Mouse (Mus musculus) macrophage (primary cell): Measurements from ENCODE around the gene Zbed6. TPM values are rescaled to one million over a fixed set of nuclear protein-coding genes. Genes with fewer than 3 reads are reported as not detected.
"Not testable (repeated sequence)": the region's sequence is repeated elsewhere in the genome, so short reads cannot be mapped to it uniquely, and the experiment has no call there.

Source experiments
- H3K27ac ChIP-seq: fragments of 350-480 bp; formaldehyde crosslinking; 2 replicates; pipeline ENCODE4 v1.9.0; 2021
- H3K36me3 ChIP-seq: fragments of 350-480 bp; formaldehyde crosslinking; 2 replicates; pipeline ENCODE4 v1.9.0; 2021; ENCODE audit errors: inconsistent target
- H3K4me3 ChIP-seq: fragments of 350-480 bp; formaldehyde crosslinking; 2 replicates; pipeline ENCODE4 v1.9.0; 2021; ENCODE audit errors: inconsistent target
- H3K79me2 ChIP-seq: fragments of 350-480 bp; formaldehyde crosslinking; 2 replicates; pipeline ENCODE4 v1.9.0; 2021; ENCODE audit errors: inconsistent target
- WGBS: methylation state at CpG from one replicate; pipeline ENCODE4 v1.1.7; 2026; ENCODE audit warnings: inconsistent platforms; ENCODE audit not compliant: missing documents; 5-methylcytosine and 5-hydroxymethylcytosine counted together
- polyA plus RNA-seq: library from polyadenylated mRNA; stranded (reverse); fragments of 250-400 nt; gene quantifications from 3 replicates; pipeline ENCODE4 v1.2.4, GENCODE M21; 2018; ENCODE audit warnings: inconsistent platforms
- total RNA-seq, 78 experiments: library from RNA; depleted of rRNA; stranded (reverse); fragments of 250-400 nt; gene quantifications; 1 replicate in 9 of 78; 2 replicates in 24 of 78; 3 replicates in 43 of 78; 4 replicates in 2 of 78; pipeline ENCODE4 v1.2.4; 2018; ENCODE audit warnings: inconsistent platforms in 56 of 78

The Zbed6 gene
- total RNA-seq (2018; cell fraction: chromatin; rRNA removed), result 100 to 1,000 TPM in 1 of 26 experiments, 10 to 100 TPM in 24, not detected in 1; 31.4 to 103 (median 65.2) TPM
- total RNA-seq (2018; cell fraction: cytosol; rRNA removed), result 1 to 10 TPM in 15 of 26 experiments, under 1 TPM in 5, not detected in 6; 0.04 to 5.5 (median 1.9) TPM
- total RNA-seq (2018; cell fraction: nucleus; rRNA removed), result 10 to 100 TPM in 18 of 26 experiments, 1 to 10 TPM in 5, not detected in 3; 2.5 to 67.1 (median 20.6) TPM
- polyA plus RNA-seq, result 1.1 to 1.7 TPM (median 1.6 TPM) in 3 replicates

- H3K4me3 ChIP-seq, result peak within 1 kb of the TSS; percentile 82
- peaks cover 11% of the 10 kb centered on the region; the same call in 1 of the 2 replicates for H3K36me3 ChIP-seq
- H3K79me2 ChIP-seq, result peaks cover 55% of the 10 kb centered on the region
- peak within 1 kb of the TSS; percentile 71 for H3K27ac ChIP-seq
- 1% methylated on average over 38 of the region's 41 CpGs for WGBS
These were observed at the start of gene Zbed6 for GRCm38 (mm10) chr1:133660466-133661202. Gene Zbed6, minus strand, starts transcription at chr1:133660885.

- Histone ChIP-seq H3K4me3 (no peak overlapping the region), H3K79me2 (no peaks in the 10 kb centered on the region), H3K36me3 (no peaks in the 10 kb centered on the region), H3K27ac (no peak overlapping the region)
- 96% methylated on average over 3 of the region's 3 CpGs for WGBS
These were observed 48.6 kb upstream of the Zbed6 start for GRCm38 (mm10) chr1:133709292-133709691.

DNA sequence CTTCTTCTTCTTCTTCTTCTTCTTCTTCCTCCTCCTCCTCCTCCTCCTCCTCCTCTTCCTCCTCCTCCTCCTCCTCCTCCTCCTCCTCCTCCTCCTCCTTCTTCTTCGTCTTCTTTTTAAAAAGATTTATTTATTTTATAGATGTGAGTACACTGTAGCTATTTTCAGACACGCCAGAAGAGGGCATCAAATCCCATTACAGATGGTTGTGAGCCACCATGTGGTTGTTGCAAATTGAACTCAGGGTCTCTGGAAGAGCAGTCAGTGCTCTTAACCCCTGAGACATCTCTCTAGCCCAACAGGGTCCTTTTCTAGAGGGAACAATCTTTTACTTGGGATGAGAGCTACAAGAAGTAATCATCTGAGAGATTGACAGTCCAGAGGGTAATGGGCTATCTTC lies 41.1 kb upstream of the Zbed6 start:
- H3K27ac ChIP-seq, H3K79me2 ChIP-seq, H3K36me3 ChIP-seq, H3K4me3 ChIP-seq: not testable (repeated sequence)
- 42% methylated on average over 1 of the region's 2 CpGs for WGBS

DNA sequence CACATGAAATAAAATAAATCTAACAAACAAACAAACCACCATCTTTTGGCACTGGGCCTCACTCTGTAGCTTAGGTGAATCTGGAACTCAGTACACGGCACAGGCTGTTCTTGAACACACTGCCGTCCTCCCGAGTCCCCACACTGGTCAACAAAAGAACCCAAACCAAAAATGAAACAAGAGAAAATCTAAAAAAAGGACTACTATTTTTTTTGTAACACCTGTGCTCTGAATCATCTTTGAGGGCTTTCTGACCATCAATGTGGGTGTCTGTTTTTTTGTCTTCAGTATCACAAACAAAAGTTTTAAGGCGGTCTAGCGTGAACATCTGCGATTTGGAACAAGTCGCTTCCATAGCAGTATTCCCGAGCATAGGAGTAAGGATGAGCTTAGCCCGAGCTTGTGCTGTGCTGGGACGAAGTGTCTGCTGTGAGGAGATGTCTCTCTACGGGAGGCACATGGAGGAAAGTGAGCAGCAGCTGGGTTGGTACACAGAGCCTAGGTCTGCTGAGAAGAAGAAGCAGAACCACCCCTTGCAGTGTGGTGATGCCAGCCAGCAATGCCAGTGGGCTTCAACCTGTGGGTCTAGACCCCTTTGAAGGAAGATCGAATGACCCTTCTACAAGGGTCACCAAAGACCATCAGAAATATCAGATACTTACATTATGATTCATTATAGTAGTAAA lies 37.4 kb upstream of the Zbed6 start:
- WGBS, result 92% methylated on average over 12 of the region's 12 CpGs
- Histone ChIP-seq H3K79me2 (no peaks in the 10 kb centered on the region), H3K27ac (no peak overlapping the region), H3K36me3 (no peaks in the 10 kb centered on the region), H3K4me3 (no peak overlapping the region)

DNA sequence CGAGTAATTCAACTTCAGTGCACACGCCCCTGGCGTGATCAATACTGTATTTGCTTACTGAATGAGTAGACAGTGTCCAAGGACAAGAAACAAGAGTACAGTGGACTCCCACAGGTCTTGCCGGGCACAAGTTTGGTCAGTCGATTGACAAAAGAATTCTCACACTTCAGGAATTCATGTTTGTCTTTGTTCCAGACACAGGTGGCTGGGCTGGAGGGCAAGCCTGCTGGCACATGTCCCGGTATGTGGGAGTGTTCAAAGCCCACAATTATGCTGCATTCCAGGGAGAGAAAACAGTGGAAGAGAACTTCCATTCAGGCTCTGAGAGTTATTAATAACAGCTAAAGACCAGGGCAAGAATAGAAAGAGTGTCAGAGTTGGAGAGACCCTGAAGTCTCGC lies 35.2 kb upstream of the Zbed6 start:
- no peaks in the 10 kb centered on the region for H3K36me3 ChIP-seq
- H3K4me3 ChIP-seq, result no peak overlapping the region
- no peaks in the 10 kb centered on the region for H3K79me2 ChIP-seq
- no peak overlapping the region for H3K27ac ChIP-seq
- 79% methylated on average over 7 of the region's 7 CpGs for WGBS

DNA sequence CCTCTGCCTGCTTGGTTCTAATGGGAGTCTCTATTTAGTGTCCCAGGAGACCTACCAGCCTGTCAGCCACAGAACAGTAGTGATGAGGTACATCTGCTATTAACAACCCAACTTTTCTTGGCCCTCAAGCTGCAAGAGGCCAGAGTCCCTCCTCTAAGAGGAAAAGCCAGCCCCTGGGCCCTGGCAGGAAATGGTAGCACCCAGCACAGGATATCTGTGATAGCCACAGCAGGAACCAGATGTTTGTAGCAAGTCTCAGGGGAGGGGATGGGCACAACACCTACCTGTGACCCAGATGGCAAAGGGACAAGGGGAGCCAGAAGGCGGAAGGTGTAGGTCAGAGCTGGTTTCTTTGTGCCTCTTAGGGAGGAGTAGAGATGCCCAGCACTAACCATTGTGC lies 34.2 kb upstream of the Zbed6 start:
- H3K79me2 ChIP-seq, result no peaks in the 10 kb centered on the region
- H3K36me3 ChIP-seq, result no peaks in the 10 kb centered on the region
- no peak overlapping the region for H3K4me3 ChIP-seq
- 33% methylated on average over 1 of the region's 1 CpGs for WGBS
- H3K27ac ChIP-seq, result no peak overlapping the region

DNA sequence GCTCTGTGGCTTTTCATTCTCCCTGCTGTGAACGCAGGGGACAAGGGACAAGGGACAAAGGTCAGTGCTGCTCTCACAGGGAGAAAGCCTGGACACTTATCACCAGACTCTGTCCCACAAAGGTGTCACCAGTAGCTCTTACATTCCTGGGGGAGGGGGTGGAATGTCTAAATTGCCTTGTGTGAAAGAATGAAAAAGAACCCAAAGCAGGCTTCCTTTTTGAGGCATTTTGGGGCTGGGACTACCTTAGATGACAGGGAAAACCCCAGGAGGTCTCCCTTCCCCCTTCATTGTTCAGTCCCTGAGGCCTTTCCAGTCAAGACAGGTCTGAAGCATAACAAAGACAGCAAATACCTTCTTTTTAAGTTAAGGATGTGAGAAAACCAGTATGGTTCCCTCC lies 33.6 kb upstream of the Zbed6 start:
- Histone ChIP-seq H3K36me3 (no peaks in the 10 kb centered on the region), H3K27ac (no peak overlapping the region), H3K79me2 (no peaks in the 10 kb centered on the region), H3K4me3 (no peak overlapping the region)
- 53% methylated on average over 1 of the region's 1 CpGs for WGBS

DNA sequence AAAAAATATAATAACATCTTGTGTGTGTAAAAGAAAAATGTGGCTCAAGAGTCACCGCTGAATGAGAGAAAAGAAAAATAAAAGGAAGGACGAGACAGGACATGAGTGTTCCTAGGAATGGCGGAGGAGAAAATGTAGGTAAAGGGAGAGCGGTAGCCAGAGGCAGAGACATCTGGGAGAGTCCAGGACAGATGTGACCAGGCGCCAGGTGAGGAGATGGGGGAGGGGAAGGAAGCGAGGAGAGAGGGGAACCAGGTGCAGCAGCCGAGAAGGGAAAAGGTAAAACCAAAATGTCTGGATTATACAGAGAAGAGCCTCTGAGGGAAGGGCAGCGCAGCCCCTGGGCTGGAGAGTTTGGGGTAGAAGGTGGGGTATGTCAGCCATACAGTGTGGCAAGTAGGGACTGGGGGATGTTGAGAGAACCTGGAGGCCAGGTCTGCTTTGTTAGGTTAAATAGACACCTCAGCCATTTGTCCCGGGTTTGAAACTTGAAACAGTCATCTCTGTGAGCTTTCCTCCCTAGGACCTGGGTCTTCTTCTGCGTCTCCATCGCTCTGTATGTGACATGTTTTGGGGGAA lies 32.9 kb upstream of the Zbed6 start:
- Histone ChIP-seq H3K79me2 (no peaks in the 10 kb centered on the region), H3K27ac (no peak overlapping the region)
- WGBS, result 88% methylated on average over 11 of the region's 11 CpGs

GRCm38 (mm10) chr1:133692195-133692594 lies 31.5 kb upstream of the Zbed6 start:
- WGBS, result 87% methylated on average over 4 of the region's 4 CpGs
- Histone ChIP-seq H3K4me3 (no peak overlapping the region), H3K27ac (no peak overlapping the region), H3K36me3 (no peaks in the 10 kb centered on the region), H3K79me2 (no peaks in the 10 kb centered on the region)

More for the DNA sequence above, 32.9 kb upstream of the Zbed6 start:
- Histone ChIP-seq H3K4me3 (no peak overlapping the region), H3K36me3 (no peaks in the 10 kb centered on the region)

- no peak overlapping the region for H3K27ac ChIP-seq
- 91% methylated on average over 6 of the region's 6 CpGs for WGBS
- no peaks in the 10 kb centered on the region for H3K36me3 ChIP-seq
- H3K79me2 ChIP-seq, result no peaks in the 10 kb centered on the region
- H3K4me3 ChIP-seq, result no peak overlapping the region
These were observed 30.4 kb upstream of the Zbed6 start for GRCm38 (mm10) chr1:133691046-133691445.

DNA sequence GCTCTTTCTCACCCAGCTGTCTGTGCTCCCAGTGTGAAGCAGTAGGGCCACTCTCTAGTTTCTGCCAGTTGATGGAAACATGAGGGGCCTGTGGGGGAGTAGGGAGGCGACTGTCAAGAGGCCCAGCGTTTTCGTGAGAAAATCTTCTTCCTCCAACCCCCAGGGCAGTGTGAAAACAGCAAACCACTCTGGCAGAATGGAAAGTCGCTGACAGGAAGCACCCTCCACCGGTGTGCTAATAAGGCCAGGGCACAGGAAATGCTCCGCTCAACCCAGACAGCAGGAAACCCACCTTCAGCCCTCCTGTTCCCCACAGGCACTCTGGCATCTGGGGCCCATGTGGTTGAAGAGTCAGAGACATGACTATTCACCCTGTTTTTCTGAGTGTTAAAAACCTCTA lies 29.2 kb upstream of the Zbed6 start, which contains the start of gene Lax1:
Lax1 (minus strand) TSS at position 212 of the 400 bp plus-strand sequence.
- H3K79me2 ChIP-seq, result no peaks in the 10 kb centered on the region
- WGBS, result 6% methylated on average over 6 of the region's 6 CpGs
- H3K27ac ChIP-seq, result no peak within 1 kb of the TSS
- H3K4me3 ChIP-seq, result no peak within 1 kb of the TSS
- H3K36me3 ChIP-seq, result no peaks in the 10 kb centered on the region

DNA sequence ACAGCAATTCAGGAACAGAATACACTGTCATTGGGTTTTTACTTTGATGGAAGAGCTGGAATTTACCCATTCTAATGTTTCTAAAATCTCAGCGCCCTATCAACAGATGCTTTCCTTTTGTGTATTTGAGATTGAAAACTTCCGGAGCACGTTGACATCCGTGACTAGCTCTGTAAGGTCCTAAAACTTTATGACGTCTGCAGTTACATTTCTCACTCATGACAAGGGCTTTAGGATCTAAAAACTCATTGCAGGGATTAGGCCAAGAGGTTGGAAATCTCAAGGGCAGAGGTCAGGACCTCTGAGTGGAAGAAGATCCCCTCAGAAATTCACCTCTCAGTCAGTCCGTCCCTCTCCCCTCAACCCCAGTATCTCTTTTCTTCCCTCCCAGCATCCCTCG lies 27.6 kb upstream of the Zbed6 start:
- no peaks in the 10 kb centered on the region for H3K36me3 ChIP-seq
- no peak overlapping the region for H3K4me3 ChIP-seq
- no peaks in the 10 kb centered on the region for H3K79me2 ChIP-seq
- no peak overlapping the region for H3K27ac ChIP-seq
- WGBS, result 75% methylated on average over 5 of the region's 7 CpGs

- no peaks in the 10 kb centered on the region for H3K36me3 ChIP-seq
These were observed 25.2 kb upstream of the Zbed6 start for GRCm38 (mm10) chr1:133685749-133686519.

GRCm38 (mm10) chr1:133671801-133672200 lies 11.1 kb upstream of the Zbed6 start:
- H3K36me3 ChIP-seq, result no peaks in the 10 kb centered on the region
- 37% methylated on average over 3 of the region's 3 CpGs for WGBS
- no peak overlapping the region for H3K27ac ChIP-seq
- H3K79me2 ChIP-seq, result no peaks in the 10 kb centered on the region
- no peak overlapping the region for H3K4me3 ChIP-seq

More at GRCm38 (mm10) chr1:133685749-133686519, 25.2 kb upstream of the Zbed6 start:
- H3K79me2 ChIP-seq, result no peaks in the 10 kb centered on the region
- 42% methylated on average over 9 of the region's 10 CpGs for WGBS
- H3K4me3 ChIP-seq, result no peak overlapping the region
- H3K27ac ChIP-seq, result no peak overlapping the region
